Mouse (Mus musculus): ENCODE data around the gene Iqck. TPM values are rescaled to one million over a fixed set of nuclear protein-coding genes. Genes with fewer than 3 reads are reported as not detected.

The Iqck gene
- polyA plus RNA-seq, 1 experiment from 2014 or later, result 2.3 TPM

DNA sequence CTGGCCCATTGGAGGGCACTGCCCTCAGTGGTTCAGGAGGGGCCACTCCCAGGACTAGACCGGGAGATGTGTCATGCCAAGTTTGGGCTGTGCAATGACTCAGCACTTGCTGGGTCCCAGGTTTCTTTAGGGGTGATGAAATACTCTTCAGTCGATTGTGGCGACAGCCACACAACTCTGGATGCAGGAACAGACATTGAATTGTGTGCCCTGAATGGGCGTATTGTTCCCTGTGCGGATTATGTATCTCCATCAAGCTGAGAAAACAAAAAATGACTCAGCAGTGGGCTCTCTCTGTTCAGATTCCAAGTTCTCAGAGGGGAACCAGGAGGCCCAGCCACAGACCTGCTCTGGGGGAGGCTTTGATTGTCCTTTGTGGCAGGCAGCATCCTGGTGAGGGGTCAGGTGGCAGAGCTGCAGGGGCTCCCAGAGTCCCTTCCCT is 27.6 kb upstream of the Iqck start:
- WGBS, result 85% methylated on average over 5 of the region's 5 CpGs
- H3K36me3 ChIP-seq, result peaks cover 63% of the 10 kb centered on the region
- peaks cover 5% of the 10 kb centered on the region; the same call in 1 of the 2 replicates for H3K4me1 ChIP-seq
- H3K4me2 ChIP-seq (replicated peaks), result no peak overlapping the region
- no peaks in the 10 kb centered on the region for H3K27me3 ChIP-seq
- ATAC-seq (ENCODE audit: low FRiP score, low read depth), result no peak
- no peak overlapping the region for H3K9ac ChIP-seq
- no peaks in the 10 kb centered on the region for H3K9me3 ChIP-seq
- no peak overlapping the region for H3K4me3 ChIP-seq
- H3K27ac ChIP-seq, result no peak overlapping the region

DNA sequence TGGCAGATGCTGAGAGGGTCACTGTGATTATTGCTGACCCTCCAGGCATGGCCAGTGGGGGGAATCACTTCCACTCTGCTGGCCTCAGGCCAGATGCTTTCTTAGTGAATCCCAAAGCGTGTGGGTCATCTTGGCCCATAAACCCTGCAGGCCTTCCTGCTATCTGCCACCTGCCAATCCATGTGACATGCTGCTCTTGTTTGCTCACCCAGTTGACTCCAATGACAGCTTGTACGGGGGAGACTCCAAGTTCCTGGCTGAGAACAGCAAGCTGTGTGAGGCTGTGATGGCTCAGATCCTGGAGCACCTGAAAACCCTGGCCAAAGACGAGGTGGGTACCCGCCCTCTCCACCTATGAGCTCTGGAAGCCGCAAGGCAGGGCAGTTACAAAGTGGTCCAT is 17.7 kb upstream of the Iqck start:
- Histone ChIP-seq H3K4me3 (no peak overlapping the region), H3K9me3 (no peaks in the 10 kb centered on the region), H3K27ac (no peak overlapping the region), H3K27me3 (no peaks in the 10 kb centered on the region), H3K36me3 (peaks cover 99% of the 10 kb centered on the region), H3K9ac (no peak overlapping the region), H3K4me2 (replicated peaks) (no peak overlapping the region), H3K4me1 (peaks cover 9% of the 10 kb centered on the region; the same call in 1 of the 2 replicates)
- ATAC-seq (ENCODE audit: low FRiP score, low read depth), result no peak
- WGBS, result 90% methylated on average over 5 of the region's 5 CpGs

DNA sequence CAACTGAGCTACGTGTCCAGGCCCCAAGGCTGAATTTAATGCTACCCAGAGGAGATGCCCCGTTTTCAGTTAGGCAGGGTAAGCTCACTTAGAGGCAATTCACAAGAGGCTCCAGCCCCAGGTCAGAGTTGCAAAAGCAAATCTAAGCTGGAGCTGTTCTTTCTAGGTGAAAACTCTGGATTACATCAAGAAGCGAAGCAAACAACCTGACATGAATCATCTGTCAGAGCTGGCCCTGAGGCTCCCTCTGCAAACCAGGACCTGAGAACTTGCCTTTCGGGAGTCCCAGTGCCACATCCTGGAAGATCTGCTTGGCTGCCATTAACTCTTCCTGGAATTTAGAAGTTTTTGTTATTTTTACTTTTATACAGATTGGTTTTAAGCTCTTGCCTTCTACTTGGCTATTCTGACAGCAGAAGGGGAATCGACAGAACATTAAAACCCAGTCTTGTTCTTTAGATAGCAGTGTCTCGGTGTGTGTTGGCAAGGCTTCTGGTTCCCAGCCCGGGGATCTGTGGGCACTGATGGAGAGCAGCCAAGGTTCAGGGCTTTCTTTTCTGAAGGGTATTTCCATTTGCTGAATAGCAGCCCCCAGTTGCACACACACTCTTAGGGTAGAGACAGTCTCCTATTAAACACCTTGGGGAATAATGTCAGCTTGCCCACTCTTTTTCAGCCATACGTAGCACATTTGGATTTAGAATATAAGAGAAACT is 14.4 kb upstream of the Iqck start:
- H3K36me3 ChIP-seq, result peaks cover 99% of the 10 kb centered on the region
- no peak for ATAC-seq (ENCODE audit: low FRiP score, low read depth)
- 68% methylated on average over 8 of the region's 8 CpGs for WGBS

DNA sequence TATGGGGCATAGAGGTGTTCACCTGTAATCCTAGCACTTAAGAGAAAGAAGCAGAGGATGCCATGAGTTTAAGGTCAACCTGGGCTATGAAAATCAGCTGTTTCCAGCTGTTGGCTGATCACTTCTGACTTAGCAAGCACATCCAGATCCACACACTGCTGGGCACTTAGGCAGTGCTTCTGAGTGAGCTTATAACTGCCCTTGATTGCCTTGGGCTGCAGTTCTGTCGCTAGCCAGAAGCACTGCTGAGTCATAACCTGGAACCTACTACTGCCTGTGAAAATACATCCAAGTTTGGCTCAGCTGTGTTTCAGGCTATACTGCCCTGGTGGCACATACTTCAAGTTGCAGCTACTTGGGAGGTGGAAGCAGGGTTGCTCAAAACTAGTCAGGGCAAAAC is 13.8 kb upstream of the Iqck start:
- WGBS, result 46% methylated on average over 1 of the region's 1 CpGs
- H3K9me3 ChIP-seq, result no peaks in the 10 kb centered on the region
- H3K27me3 ChIP-seq, result no peaks in the 10 kb centered on the region
- peaks cover 99% of the 10 kb centered on the region for H3K36me3 ChIP-seq
- no peak overlapping the region for H3K27ac ChIP-seq
- peaks cover 14% of the 10 kb centered on the region; the same call in 1 of the 2 replicates for H3K4me1 ChIP-seq
- no peak overlapping the region for H3K9ac ChIP-seq
- H3K4me2 ChIP-seq (replicated peaks), result no peak overlapping the region
- ATAC-seq (ENCODE audit: low FRiP score, low read depth), result 0 out of 2 replicates have a peak, but pooled peaks have one; percentile 20
- H3K4me3 ChIP-seq, result no peak overlapping the region

More for the DNA sequence above, 14.4 kb upstream of the Iqck start:
- H3K4me1 ChIP-seq, result peaks cover 14% of the 10 kb centered on the region; the same call in 1 of the 2 replicates
- no peak overlapping the region for H3K9ac ChIP-seq
- no peaks in the 10 kb centered on the region for H3K9me3 ChIP-seq
- H3K27ac ChIP-seq, result no peak overlapping the region
- H3K4me2 ChIP-seq (replicated peaks), result no peak overlapping the region
- H3K4me3 ChIP-seq, result no peak overlapping the region
- H3K27me3 ChIP-seq, result no peaks in the 10 kb centered on the region

DNA sequence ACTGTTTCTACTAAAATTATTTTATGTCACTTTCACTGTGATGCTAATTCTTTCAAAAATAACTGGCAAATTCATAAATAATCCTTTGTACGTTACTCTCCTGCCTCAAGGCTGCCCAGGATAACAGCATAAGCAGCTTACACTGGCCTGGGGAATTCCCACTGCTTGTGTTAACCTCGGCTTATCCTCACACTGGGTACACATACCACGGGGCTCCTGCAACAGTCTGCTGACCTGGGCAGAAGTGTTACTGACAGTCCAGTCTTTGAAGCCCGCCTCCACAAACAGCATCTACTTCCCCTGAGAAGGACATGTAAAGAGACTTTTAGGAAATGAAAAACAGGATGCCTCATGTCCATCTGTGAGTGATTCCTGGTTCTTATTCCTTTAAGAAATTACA is 12.6 kb upstream of the Iqck start:
- H3K9ac ChIP-seq, result no peak overlapping the region
- no peak for ATAC-seq (ENCODE audit: low FRiP score, low read depth)
- H3K4me2 ChIP-seq (replicated peaks), result no peak overlapping the region
- no peaks in the 10 kb centered on the region for H3K27me3 ChIP-seq
- peaks cover 99% of the 10 kb centered on the region for H3K36me3 ChIP-seq
- no peak overlapping the region for H3K4me3 ChIP-seq
- 46% methylated on average over 4 of the region's 4 CpGs for WGBS
- H3K9me3 ChIP-seq, result no peaks in the 10 kb centered on the region
- H3K4me1 ChIP-seq, result peaks cover 14% of the 10 kb centered on the region; the same call in 1 of the 2 replicates
- 0 out of 2 replicates have a peak overlapping the region, but pooled peaks have one; percentile 28 for H3K27ac ChIP-seq

DNA sequence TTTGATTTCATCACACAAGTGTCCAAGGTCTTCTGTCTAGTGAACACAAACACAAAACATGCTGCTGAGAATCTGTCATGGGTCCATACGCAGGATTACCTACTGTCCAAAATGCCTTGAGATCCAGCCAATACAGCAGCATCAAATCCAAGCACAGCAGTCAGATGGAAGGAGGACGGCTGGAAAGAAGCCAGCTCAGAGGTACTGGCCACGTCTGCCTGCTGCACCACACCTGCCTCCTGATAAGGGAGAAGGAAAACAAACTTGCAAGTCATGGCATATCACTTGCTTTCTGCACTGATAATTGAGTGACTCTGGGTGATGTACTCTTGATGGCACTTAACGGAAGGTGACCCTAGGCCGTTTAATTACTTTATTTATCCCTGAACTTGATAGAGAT is 10.4 kb upstream of the Iqck start:
- no peak overlapping the region for H3K9ac ChIP-seq
- no peak overlapping the region for H3K4me3 ChIP-seq
- H3K4me2 ChIP-seq (replicated peaks), result no peak overlapping the region
- no peaks in the 10 kb centered on the region for H3K9me3 ChIP-seq
- H3K27ac ChIP-seq, result no peak overlapping the region
- peaks cover 99% of the 10 kb centered on the region for H3K36me3 ChIP-seq
- no peak for ATAC-seq (ENCODE audit: low FRiP score, low read depth)
- no peaks in the 10 kb centered on the region for H3K27me3 ChIP-seq
- peaks cover 14% of the 10 kb centered on the region; the same call in 1 of the 2 replicates for H3K4me1 ChIP-seq
- 85% methylated on average over 5 of the region's 5 CpGs for WGBS

DNA sequence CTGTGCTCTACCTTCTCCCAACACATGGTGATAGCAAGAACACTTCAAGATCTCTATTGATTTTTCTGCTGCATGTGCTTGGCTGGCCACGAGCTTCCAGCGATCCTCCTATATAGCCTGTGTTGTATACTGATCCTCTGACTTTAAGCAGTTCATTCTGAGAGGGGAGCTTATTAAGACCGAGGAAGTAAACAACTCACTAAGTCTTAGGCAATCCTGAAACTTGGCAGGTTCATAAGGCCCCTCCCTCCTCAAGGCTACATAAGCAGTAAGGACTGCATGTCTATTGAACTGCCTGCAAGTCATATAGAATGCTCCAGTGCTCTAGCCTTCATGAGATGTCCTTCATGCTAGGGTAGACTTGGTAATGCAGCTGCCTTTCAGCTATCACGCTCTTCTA is 9.2 kb upstream of the Iqck start:
- Histone ChIP-seq H3K27me3 (no peaks in the 10 kb centered on the region), H3K9me3 (no peaks in the 10 kb centered on the region), H3K4me1 (peaks cover 12% of the 10 kb centered on the region; the same call in 1 of the 2 replicates), H3K4me2 (replicated peaks) (no peak overlapping the region), H3K36me3 (peaks cover 100% of the 10 kb centered on the region), H3K4me3 (no peak overlapping the region), H3K27ac (no peak overlapping the region), H3K9ac (no peak overlapping the region)
- WGBS, result 92% methylated on average over 4 of the region's 4 CpGs
- no peak for ATAC-seq (ENCODE audit: low FRiP score, low read depth)

DNA sequence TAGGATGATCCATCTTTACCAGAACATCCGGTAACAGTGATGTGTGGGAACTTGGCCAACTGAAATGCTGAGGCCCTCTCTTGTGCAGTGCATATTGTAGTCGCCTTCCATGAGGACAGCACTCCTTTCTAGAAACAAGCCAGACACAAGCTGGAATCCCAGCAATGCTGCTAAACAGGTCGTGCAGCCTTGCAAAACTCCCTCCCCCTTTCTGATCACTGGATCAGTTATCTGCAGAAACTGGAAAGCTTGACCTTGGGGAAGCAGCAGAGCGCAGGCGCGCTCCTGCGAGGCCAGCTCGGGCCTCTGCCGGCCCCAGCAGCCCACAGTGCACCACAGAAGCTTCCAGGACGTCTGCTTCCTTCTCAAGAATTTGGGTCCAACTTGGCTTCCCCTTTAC is 6.8 kb upstream of the Iqck start:
- Histone ChIP-seq H3K4me1 (0 out of 2 replicates have a peak, but pooled peaks cover 2% of the 10 kb centered on the region), H3K27ac (no peak overlapping the region), H3K4me2 (replicated peaks) (no peak overlapping the region), H3K9me3 (no peaks in the 10 kb centered on the region), H3K36me3 (peaks cover 94% of the 10 kb centered on the region), H3K9ac (no peak overlapping the region), H3K4me3 (no peak overlapping the region), H3K27me3 (no peaks in the 10 kb centered on the region)
- WGBS, result 81% methylated on average over 10 of the region's 10 CpGs
- ATAC-seq (ENCODE audit: low FRiP score, low read depth), result no peak

DNA sequence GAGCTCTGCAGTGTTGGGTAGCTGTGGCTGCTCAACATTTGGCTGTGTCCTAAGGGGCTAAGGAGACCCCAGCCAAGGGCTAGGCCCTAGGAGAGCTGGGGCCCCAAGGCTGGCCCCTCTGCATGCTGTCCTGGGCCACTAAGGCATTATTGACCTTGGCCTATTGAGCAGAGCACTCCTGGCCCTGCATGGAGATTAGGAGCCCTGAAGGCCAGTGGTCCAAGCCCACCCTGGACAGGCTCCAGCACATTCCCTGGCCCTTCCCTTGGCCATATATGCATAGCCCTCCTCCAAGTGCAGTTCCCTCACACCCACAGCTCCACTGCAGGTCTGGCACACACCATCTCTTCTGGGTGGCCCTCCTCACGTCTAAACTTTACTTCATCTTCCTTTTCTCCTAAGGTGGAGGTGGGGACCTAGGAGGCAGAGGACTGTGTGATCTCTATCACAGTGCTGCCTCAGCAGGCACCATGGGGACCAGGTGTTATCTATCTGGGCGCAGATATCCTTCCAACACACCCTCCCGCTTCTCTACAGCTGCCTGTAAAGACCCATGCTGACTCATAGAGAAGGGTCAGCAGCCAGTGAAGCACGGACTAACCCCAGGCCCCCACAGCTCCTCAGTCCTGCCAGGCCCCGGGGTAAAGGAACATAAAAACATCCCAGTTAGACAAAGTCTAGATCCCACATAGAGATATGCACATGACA is 5.9 kb upstream of the Iqck start:
- Histone ChIP-seq H3K4me1 (peaks cover 11% of the 10 kb centered on the region), H3K9me3 (no peaks in the 10 kb centered on the region), H3K27me3 (no peaks in the 10 kb centered on the region), H3K36me3 (peaks cover 87% of the 10 kb centered on the region), H3K9ac (no peak overlapping the region; the same call in 1 of the 2 replicates), H3K27ac (no peak overlapping the region), H3K4me3 (no peak overlapping the region), H3K4me2 (replicated peaks) (no peak overlapping the region)
- WGBS, result 75% methylated on average over 5 of the region's 5 CpGs
- ATAC-seq (ENCODE audit: low FRiP score, low read depth), result no peak

DNA sequence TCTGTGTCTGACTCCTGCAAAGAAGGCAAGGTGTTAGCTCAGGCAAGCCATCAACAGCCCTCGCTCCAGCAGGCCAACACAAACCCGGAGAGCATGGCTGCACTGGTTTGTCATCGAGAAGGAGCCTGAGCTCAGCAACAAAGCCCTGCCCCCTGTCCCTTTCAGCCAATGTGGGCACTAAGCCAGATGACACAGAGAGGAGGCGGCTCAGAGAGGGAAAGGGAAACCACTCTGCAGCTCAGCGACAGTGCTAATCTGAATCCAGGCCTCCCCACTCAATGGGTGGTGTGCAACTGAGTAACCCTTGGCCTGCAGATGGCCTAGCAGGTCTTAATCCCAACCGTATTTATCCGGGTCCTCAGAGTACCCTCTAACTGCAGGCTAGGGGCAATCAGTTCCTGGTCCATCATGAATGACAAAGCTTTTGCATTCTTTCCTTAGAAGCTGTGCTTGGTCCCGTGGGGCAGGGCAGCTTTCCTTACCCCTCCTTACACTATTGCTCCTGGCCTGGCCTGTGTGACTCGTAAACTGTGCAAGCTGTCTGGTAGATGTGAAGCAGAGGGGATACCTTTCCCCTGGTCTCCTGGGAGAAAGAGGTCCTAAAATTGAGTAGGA is 4.8 kb upstream of the Iqck start:
- Histone ChIP-seq H3K36me3 (peaks cover 76% of the 10 kb centered on the region), H3K4me3 (no peak overlapping the region), H3K9ac (no peak overlapping the region), H3K9me3 (no peaks in the 10 kb centered on the region), H3K27me3 (no peaks in the 10 kb centered on the region), H3K4me2 (replicated peaks) (no peak overlapping the region), H3K27ac (no peak overlapping the region), H3K4me1 (peaks cover 13% of the 10 kb centered on the region)
- 84% methylated on average over 9 of the region's 9 CpGs for WGBS
- ATAC-seq (ENCODE audit: low FRiP score, low read depth), result no peak

DNA sequence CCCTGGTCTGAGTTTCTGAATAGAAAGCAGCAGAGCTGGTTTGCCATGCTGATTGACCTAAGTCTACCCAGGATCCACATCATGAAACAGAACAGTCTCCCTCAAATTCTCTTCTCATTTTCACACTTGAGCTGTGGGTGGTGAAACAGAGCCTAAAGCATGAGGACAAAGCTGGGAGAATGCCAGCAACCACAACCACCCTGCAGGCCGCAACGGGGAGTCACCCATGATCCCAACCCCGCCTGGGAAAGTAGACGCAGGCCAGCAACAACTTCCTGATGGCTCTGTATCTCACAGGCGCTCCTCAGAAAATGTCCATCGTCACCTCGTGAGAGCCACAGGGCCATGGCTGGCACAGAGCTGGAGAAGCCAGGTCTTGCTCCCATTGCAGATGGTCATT is 4.0 kb upstream of the Iqck start:
- H3K4me3 ChIP-seq, result no peak overlapping the region
- 98% methylated on average over 7 of the region's 7 CpGs for WGBS
- H3K9me3 ChIP-seq, result no peaks in the 10 kb centered on the region
- no peak for ATAC-seq (ENCODE audit: low FRiP score, low read depth)
- no peaks in the 10 kb centered on the region for H3K27me3 ChIP-seq
- peaks cover 16% of the 10 kb centered on the region for H3K4me1 ChIP-seq
- H3K36me3 ChIP-seq, result peaks cover 68% of the 10 kb centered on the region
- H3K27ac ChIP-seq, result no peak overlapping the region
- no peak overlapping the region for H3K9ac ChIP-seq
- H3K4me2 ChIP-seq (replicated peaks), result no peak overlapping the region

DNA sequence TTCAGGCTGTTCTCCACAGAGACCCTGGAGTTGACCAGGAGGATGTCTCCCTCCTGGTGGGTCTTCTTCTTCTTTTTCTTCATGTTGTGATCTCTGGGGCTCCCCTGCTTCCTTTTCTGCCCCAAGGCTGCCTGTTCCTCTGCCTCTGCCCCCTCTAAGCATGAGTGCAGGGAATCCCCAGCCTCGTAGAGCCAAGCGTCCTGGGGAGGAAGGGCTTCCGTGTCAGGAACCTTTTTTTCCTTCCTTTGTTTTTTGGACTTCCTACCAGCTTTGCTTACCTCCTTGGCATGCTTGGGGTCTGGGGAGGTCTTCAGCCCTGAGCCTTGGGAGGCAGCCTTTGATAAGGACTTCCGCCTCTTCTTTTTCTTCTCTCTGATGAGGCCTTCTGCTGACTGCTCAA is 2.9 kb upstream of the Iqck start:
- peaks cover 16% of the 10 kb centered on the region for H3K4me1 ChIP-seq
- H3K27ac ChIP-seq, result no peak overlapping the region
- H3K27me3 ChIP-seq, result no peaks in the 10 kb centered on the region
- no peak overlapping the region for H3K9ac ChIP-seq
- H3K4me2 ChIP-seq (replicated peaks), result no peak overlapping the region
- ATAC-seq (ENCODE audit: low FRiP score, low read depth), result no peak
- peaks cover 58% of the 10 kb centered on the region for H3K36me3 ChIP-seq
- H3K9me3 ChIP-seq, result no peaks in the 10 kb centered on the region
- 80% methylated on average over 4 of the region's 4 CpGs for WGBS
- H3K4me3 ChIP-seq, result no peak overlapping the region
